Mouse (Mus musculus) kidney, embryonic 14.5 days (tissue): ENCODE results near the gene Rph3a. TPM values are rescaled to one million over a fixed set of nuclear protein-coding genes. Genes with fewer than 3 reads are reported as not detected.

Experiments used
- ATAC-seq: fragments of 200-750 bp; cut with Nextera tagmentation; 2 replicates; pipeline ENCODE4 v1.8.0; 2017; ENCODE audit warnings: moderate number of reproducible peaks, mild to moderate bottlenecking, moderate TSS enrichment, moderate library complexity; ENCODE audit not compliant: low FRiP score, low TSS enrichment
- H3K27ac ChIP-seq: fragments of 300-500 bp; sonication (generic); 2 replicates; pipeline ENCODE4 v1.5.1; 2014; ENCODE audit warnings: low read depth, mild to moderate bottlenecking, low read length, moderate library complexity, mixed read lengths
- H3K27me3 ChIP-seq: fragments of 300-500 bp; sonication (generic); 2 replicates; pipeline ENCODE4 v1.6.1; 2014; ENCODE audit warnings: mild to moderate bottlenecking, low read length; ENCODE audit not compliant: control insufficient read depth, insufficient read depth
- H3K36me3 ChIP-seq: fragments of 300-500 bp; sonication (generic); 2 replicates; pipeline ENCODE4 v1.6.1; 2014; ENCODE audit warnings: low read length, mixed read lengths; ENCODE audit not compliant: control insufficient read depth, insufficient read depth
- H3K4me1 ChIP-seq: fragments of 300-500 bp; sonication (generic); 2 replicates; pipeline ENCODE4 v1.6.1; 2014; ENCODE audit warnings: low read length, mixed read lengths; ENCODE audit not compliant: control insufficient read depth, insufficient read depth
- H3K4me2 ChIP-seq: fragments of 300-500 bp; sonication (generic); replicated peaks from 2 replicates; pipeline ENCODE4 v1.6.1; 2014; ENCODE audit warnings: low read depth, mild to moderate bottlenecking, low read length
- H3K4me3 ChIP-seq: fragments of 300-500 bp; sonication (generic); 2 replicates; pipeline ENCODE4 v1.5.1; 2014; ENCODE audit warnings: mild to moderate bottlenecking, low read length
- H3K9ac ChIP-seq: fragments of 300-500 bp; sonication (generic); 2 replicates; pipeline ENCODE4 v1.6.1; 2014; ENCODE audit warnings: low read depth, mild to moderate bottlenecking, low read length, moderate library complexity
- H3K9me3 ChIP-seq: fragments of 300-500 bp; sonication (generic); 2 replicates; pipeline ENCODE4 v1.6.1; 2016; ENCODE audit warnings: low read length; ENCODE audit not compliant: control insufficient read depth
- WGBS: fragments of 180-500 bp; shearing (Covaris S2); extraction: QIAGEN DNeasy Blood & Tissue Kit; methylation state at CpG from one replicate; pipeline ENCODE4 v1.1.7; 2014; 5-methylcytosine and 5-hydroxymethylcytosine counted together
- polyA plus RNA-seq: library from polyadenylated mRNA; unstranded; fragments of >200 nt; fragmentation: Nextera tagmentation; extraction: Ambion mirVana; gene quantifications from 2 replicates; pipeline ENCODE4 v1.2.1, GENCODE M21; 2014

Rph3a gene
- polyA plus RNA-seq, 1 experiment from 2014 or later = not detected

DNA sequence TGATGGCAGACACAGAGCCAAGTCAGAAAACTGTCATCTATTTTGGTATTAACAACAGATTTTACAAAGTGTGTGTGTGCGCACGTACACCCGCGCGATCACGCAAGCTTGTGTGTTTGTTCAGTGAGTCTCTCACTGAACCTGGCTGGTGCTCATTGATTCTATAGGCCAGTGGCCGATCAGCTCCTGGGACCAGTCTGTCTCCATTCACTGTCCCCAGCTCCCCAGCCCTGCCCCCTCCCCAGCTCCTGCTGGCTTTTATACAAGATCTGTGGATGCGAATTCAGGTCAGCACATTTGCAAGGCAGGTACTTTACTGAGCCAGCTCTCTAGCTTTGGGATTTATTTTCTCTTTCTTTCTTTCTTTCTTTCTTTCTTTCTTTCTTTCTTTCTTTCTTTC, 41.1 kb downstream of the Rph3a start:
- Histone ChIP-seq H3K4me3 (no peak overlapping the region), H3K27me3 (peaks cover 2% of the 10 kb centered on the region; the same call in 1 of the 2 replicates), H3K36me3 (no peaks in the 10 kb centered on the region), H3K9me3 (no peaks in the 10 kb centered on the region), H3K9ac (no peak overlapping the region), H3K27ac (no peak overlapping the region), H3K4me1 (no peaks in the 10 kb centered on the region), H3K4me2 (no peak overlapping the region)
- ATAC-seq = no peak
- 82% methylated on average over 8 of the region's 8 CpGs for WGBS

DNA sequence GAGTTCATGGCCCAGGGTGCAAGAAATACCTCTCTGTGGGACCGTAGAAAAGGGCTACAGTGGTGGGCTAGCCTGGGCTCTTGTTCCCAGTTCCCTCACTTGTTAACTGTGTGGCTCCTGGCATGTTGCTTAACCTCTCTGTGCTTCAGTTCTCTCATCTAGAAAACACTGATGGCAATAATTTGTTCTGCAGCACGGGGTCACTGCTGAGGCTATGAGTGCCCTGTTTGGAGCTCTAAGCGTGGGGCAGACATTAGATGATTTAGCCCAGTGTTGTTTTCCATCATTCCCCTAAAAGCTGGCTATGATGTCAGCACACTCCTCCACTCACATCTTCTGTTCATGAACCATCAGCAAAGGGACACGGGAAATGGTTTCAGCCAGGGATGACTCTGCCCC, 41.8 kb downstream of the Rph3a start:
- H3K4me3 ChIP-seq = no peak overlapping the region
- WGBS = 56% methylated on average over 4 of the region's 4 CpGs
- H3K9ac ChIP-seq = no peak overlapping the region
- H3K27ac ChIP-seq = no peak overlapping the region
- no peak for ATAC-seq
- H3K36me3 ChIP-seq = no peaks in the 10 kb centered on the region
- no peaks in the 10 kb centered on the region for H3K9me3 ChIP-seq
- no peaks in the 10 kb centered on the region for H3K4me1 ChIP-seq
- no peak overlapping the region for H3K4me2 ChIP-seq
- peaks cover 2% of the 10 kb centered on the region; the same call in 1 of the 2 replicates for H3K27me3 ChIP-seq

DNA sequence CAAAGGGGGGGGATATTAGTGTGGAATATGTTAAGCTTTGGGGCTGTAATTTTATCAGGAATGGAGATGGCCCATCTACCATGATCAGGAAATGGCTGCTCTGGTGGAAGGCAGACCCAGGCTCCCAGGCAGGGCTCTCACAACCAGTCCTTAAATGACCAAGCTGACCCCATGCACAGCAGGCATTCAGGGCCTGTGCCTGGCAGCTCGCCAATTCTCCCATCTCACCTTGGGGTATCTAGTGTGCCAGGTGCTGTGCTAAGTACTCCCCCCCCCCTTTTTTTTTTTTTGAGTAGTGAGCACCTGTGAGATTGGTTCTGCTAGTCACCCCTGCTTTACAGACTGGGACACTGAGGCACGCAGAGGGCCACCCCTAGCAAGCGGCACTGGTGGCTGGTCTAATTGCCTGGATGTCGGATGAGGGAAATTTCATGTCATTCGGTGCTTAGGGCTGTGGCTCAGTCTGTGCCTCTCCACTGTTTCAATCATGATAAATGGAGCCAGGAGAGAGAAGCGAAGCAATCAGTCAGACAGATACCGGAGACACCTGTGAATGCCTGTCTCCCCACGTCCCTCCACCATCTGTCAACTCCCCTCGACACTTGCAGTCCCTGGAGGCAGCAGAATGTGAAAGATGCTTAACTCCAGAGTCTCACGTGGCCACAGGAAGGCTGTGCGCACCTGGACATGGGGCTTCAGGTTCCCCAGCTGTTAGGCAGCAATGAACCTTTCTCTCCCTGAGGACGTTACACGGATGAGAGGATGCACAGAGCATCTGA, 42.3 kb downstream of the Rph3a start:
- Histone ChIP-seq H3K9ac (no peak overlapping the region), H3K27ac (no peak overlapping the region), H3K36me3 (no peaks in the 10 kb centered on the region), H3K27me3 (peaks cover 2% of the 10 kb centered on the region; the same call in 1 of the 2 replicates), H3K4me1 (no peaks in the 10 kb centered on the region), H3K4me3 (no peak overlapping the region), H3K9me3 (no peaks in the 10 kb centered on the region), H3K4me2 (no peak overlapping the region)
- WGBS = 54% methylated on average over 13 of the region's 13 CpGs
- no peak for ATAC-seq

DNA sequence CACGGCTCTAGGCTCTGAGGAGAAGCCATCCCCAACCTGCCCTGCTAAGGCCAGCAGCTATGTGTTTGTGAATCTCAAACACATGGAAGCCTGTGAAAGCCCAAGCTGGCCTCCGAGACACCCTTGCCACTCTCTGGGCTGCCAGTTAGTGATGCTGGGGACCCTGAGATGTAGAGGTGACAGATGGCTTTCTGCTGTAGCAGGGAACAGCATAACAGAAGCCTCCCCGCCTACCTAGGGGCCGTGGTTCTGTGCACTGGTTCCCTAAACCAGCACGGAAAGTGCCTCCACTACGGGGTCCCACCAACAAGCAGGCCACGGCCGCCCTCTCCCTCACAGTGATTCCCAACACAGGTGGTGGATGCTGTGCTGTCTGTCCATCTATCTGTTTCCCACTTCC, 43.0 kb downstream of the Rph3a start:
- Histone ChIP-seq H3K4me3 (no peak overlapping the region), H3K27me3 (peaks cover 2% of the 10 kb centered on the region; the same call in 1 of the 2 replicates), H3K9ac (no peak overlapping the region), H3K4me1 (no peaks in the 10 kb centered on the region), H3K36me3 (no peaks in the 10 kb centered on the region), H3K9me3 (no peaks in the 10 kb centered on the region), H3K4me2 (no peak overlapping the region), H3K27ac (no peak overlapping the region)
- WGBS = 80% methylated on average over 8 of the region's 8 CpGs
- ATAC-seq = no peak

DNA sequence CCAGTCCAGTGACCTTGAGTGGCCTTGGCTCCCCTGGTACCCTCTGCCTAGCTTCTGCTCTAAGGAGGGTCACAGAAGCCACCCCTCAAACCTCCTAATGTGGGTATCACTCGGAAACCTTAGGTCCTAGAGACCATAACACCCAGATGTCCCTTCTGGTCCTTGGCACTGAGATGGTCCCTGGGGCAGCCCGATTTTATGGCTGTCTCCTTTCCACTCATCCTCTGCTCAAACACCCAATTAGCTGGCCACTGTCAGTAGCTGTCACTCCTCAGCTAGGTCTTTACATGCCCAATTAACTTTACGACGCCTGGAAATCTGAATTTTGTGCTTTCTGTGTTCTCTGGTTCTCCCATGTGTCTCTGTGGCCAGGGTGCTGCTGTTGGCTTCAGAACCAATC, 43.7 kb downstream of the Rph3a start:
- 52% methylated on average over 4 of the region's 4 CpGs for WGBS
- no peak for ATAC-seq

DNA sequence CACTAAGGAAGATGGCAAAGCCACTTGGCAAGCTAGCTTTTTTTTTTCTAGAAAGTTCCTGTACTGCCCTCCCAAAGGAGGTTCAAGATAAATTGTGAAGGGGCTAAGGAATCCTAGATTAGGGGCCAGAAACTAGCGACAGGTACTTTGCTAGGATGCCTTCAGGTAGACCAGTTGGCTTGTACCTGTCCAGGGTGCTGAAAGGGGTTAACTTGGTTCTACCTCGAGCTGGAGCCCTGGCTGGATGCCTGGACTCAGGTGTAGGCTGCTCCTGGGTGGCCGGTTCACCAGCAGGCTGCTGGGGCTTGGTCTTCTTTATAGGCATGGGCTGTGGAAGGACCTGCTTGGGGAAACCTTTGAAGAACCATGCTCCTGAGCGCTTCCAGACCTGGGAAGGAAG, 48.9 kb downstream of the Rph3a start:
- Histone ChIP-seq H3K9me3 (no peaks in the 10 kb centered on the region), H3K4me1 (no peaks in the 10 kb centered on the region), H3K36me3 (no peaks in the 10 kb centered on the region), H3K9ac (no peak overlapping the region), H3K27ac (no peak overlapping the region), H3K4me3 (no peak overlapping the region), H3K4me2 (no peak overlapping the region), H3K27me3 (no peaks in the 10 kb centered on the region)
- WGBS = 58% methylated on average over 4 of the region's 4 CpGs
- ATAC-seq = no peak

More for the DNA sequence above, 43.7 kb downstream of the Rph3a start:
- Histone ChIP-seq H3K4me3 (no peak overlapping the region), H3K9me3 (no peaks in the 10 kb centered on the region), H3K27me3 (peaks cover 2% of the 10 kb centered on the region; the same call in 1 of the 2 replicates), H3K4me1 (no peaks in the 10 kb centered on the region), H3K36me3 (no peaks in the 10 kb centered on the region), H3K4me2 (no peak overlapping the region), H3K27ac (no peak overlapping the region), H3K9ac (no peak overlapping the region)

DNA sequence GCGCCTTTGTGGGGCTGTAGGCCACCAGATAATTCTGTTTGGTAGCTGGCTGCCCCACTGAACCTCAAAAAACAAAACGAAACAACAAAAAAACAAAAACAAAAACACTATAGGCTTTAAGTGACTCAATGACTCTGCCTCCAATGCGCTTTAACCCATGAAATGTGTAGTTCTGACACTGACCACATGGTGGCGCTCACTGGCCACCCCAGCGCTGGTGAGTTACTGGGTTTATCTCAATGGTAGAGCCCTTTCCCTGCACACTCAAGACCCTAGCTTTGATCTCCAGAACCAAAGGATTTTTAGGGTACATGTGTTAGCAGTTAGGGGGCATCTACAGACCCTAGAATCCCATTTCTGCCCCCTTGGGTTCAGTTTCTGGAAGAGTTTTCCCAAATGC, 55.9 kb downstream of the Rph3a start:
- Histone ChIP-seq H3K9me3 (no peaks in the 10 kb centered on the region), H3K27ac (no peak overlapping the region), H3K9ac (no peak overlapping the region), H3K4me2 (no peak overlapping the region), H3K36me3 (no peaks in the 10 kb centered on the region), H3K27me3 (no peaks in the 10 kb centered on the region), H3K4me3 (no peak overlapping the region), H3K4me1 (no peaks in the 10 kb centered on the region)
- no peak for ATAC-seq
- 25% methylated on average over 5 of the region's 5 CpGs for WGBS

DNA sequence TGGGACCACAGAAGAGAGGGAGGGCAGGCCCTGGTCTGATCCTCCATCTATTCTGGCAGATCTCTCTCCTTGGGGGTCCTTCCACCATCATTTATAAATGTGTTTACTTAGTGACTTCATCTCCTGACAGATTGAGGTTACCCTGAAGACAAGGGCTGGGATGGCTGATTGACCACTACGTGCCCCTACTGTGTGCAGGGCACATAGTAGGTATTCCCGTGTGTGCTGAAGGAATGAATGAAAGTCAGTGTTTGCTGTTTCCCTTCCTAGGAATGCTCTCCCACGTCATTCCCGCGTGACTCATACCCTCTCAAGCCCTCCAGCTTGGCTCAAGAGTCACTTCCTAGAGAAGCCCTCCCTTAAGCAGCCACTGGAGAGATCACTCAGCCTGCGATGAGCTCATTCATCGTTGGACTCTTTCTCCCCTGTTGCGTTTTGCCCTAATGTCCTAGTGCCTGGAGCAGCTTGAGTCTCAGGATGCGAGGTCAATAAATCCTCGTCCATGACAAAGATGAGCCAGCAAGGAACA, 57.6 kb downstream of the Rph3a start:
- H3K4me2 ChIP-seq = no peak overlapping the region
- H3K27ac ChIP-seq = no peak overlapping the region
- H3K4me3 ChIP-seq = no peak overlapping the region
- no peak overlapping the region for H3K9ac ChIP-seq
- H3K9me3 ChIP-seq = no peaks in the 10 kb centered on the region
- no peaks in the 10 kb centered on the region for H3K4me1 ChIP-seq
- ATAC-seq = no peak
- 68% methylated on average over 10 of the region's 10 CpGs for WGBS
- no peaks in the 10 kb centered on the region for H3K27me3 ChIP-seq
- no peaks in the 10 kb centered on the region for H3K36me3 ChIP-seq

DNA sequence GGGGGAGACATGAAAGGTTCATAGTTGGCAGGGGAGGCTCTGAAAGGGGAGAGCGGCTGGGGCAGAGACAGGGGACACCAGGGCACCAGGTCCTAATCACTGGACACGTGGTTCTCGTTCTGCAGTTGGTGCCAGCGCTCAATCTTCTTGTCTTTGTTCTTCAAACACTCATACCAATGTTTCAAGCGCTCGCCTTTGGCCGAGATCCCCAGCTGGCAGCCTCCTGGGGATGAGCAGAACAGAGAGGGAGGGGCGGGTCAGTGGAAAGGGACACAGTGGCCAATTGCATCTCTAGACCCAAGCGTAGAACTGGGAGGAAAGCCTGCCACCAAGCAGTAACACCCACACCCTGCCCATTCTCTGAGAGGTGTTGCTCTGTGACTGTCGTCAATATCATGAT, 67.8 kb downstream of the Rph3a start:
- Histone ChIP-seq H3K27me3 (no peaks in the 10 kb centered on the region), H3K4me3 (no peak overlapping the region), H3K9ac (no peak overlapping the region), H3K36me3 (no peaks in the 10 kb centered on the region), H3K9me3 (no peaks in the 10 kb centered on the region), H3K27ac (no peak overlapping the region), H3K4me1 (no peaks in the 10 kb centered on the region), H3K4me2 (no peak overlapping the region)
- WGBS = 71% methylated on average over 10 of the region's 10 CpGs
- no peak for ATAC-seq
